Mouse (Mus musculus) liver, embryonic 16.5 days (tissue): ENCODE results near the gene Rpl5. TPM values are rescaled to one million over a fixed set of nuclear protein-coding genes. Genes with fewer than 3 reads are reported as not detected.
A peak's percentile ranks its signal among the peaks of the same experiment; 100 is the strongest.

Experiments
- ATAC-seq: fragments of 200-750 bp; cut with Nextera tagmentation; 2 replicates; pipeline ENCODE4 v1.8.0; 2017; ENCODE audit warnings: low read depth, mild to moderate bottlenecking, moderate number of reproducible peaks, moderate library complexity
- H3K27ac ChIP-seq: fragments of 300-500 bp; sonication (generic); 2 replicates; pipeline ENCODE4 v1.5.1; 2014; ENCODE audit warnings: mild to moderate bottlenecking, low read length
- H3K27me3 ChIP-seq: fragments of 300-500 bp; sonication (generic); 2 replicates; pipeline ENCODE4 v1.6.1; 2014; ENCODE audit warnings: low read depth, low read length, mixed read lengths; ENCODE audit not compliant: control insufficient read depth, insufficient read depth
- H3K36me3 ChIP-seq: fragments of 300-500 bp; sonication (generic); 2 replicates; pipeline ENCODE4 v1.6.1; 2014; ENCODE audit warnings: mild to moderate bottlenecking; ENCODE audit not compliant: control insufficient read depth, insufficient read depth
- H3K4me1 ChIP-seq: fragments of 300-500 bp; sonication (generic); 2 replicates; pipeline ENCODE4 v1.6.1; 2014; ENCODE audit warnings: low read depth, low read length, mixed read lengths; ENCODE audit not compliant: control insufficient read depth
- H3K4me2 ChIP-seq: fragments of 300-500 bp; sonication (generic); 2 replicates; pipeline ENCODE4 v1.6.1; 2014; ENCODE audit warnings: low read depth, low read length, mixed read lengths
- H3K4me3 ChIP-seq: fragments of 300-500 bp; sonication (generic); 2 replicates; pipeline ENCODE4 v1.5.1; 2014; ENCODE audit warnings: low read depth, mild to moderate bottlenecking, low read length
- H3K9ac ChIP-seq: fragments of 300-500 bp; sonication (generic); 2 replicates; pipeline ENCODE4 v1.6.1; 2014; ENCODE audit warnings: low read depth, low read length
- H3K9me3 ChIP-seq: fragments of 300-500 bp; sonication (generic); replicated peaks from 2 replicates; pipeline ENCODE4 v1.6.1; 2016; ENCODE audit warnings: low read length; ENCODE audit not compliant: control insufficient read depth
- WGBS: fragments of 180-500 bp; shearing (Covaris S2); extraction: QIAGEN DNeasy Blood & Tissue Kit; methylation state at CpG from one replicate; pipeline ENCODE4 v1.1.7; 2014; ENCODE audit not compliant: insufficient replicate concordance; 5-methylcytosine and 5-hydroxymethylcytosine counted together
- polyA plus RNA-seq: library from polyadenylated mRNA; unstranded; fragments of >200 nt; fragmentation: Nextera tagmentation; extraction: Ambion mirVana; gene quantifications from 2 replicates; pipeline ENCODE4 v1.2.1, GENCODE M21; 2015

Rpl5 gene
- polyA plus RNA-seq, 1 experiment from 2014 or later, result 20.5 TPM

DNA sequence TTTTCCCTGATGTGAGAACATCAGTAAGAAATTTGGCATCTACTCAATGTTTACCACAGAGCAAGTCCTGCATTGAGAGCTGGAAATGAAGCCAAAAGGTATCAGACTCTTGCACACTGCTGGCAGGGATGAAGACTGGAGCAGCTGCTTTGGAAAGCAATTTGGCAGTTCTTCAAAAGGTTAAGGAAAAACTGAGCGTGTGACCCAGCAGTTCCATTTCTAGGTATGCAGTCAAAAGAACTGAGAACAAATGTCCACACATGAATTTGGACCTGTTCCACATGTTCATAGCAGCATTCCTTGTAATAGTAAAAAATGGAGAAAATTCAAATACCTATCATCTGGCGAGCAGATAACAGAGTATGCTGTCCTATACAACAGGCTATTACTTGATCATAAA is 47.2 kb downstream of the Rpl5 start:
- ATAC-seq, result no peak
- Histone ChIP-seq H3K4me2 (no peak overlapping the region), H3K27ac (no peak overlapping the region), H3K9ac (no peak overlapping the region), H3K27me3 (no peaks in the 10 kb centered on the region), H3K36me3 (no peaks in the 10 kb centered on the region), H3K4me1 (peaks cover 8% of the 10 kb centered on the region), H3K9me3 (no peaks in the 10 kb centered on the region), H3K4me3 (no peak overlapping the region)
- WGBS, result 63% methylated on average over 2 of the region's 2 CpGs

DNA sequence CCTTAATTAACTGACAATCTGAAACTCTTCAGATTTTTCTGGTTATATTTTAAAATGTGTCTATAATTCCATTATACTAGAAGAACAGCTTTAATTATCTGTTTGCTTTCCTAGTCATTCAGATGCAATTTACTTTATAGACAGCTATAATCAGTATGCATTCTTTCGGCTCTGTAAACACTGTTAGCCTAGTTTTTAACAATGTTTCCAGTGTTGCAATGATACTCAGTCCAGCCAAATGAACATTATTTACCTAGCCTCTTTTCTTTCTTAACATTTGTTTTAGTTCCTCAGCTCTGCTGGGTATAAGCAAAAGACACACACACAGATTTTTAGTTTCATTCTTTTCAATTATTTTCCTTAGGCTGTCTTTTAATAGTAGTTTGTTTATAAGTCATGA is 48.6 kb downstream of the Rpl5 start:
- no peak overlapping the region for H3K9ac ChIP-seq
- 72% methylated on average over 1 of the region's 1 CpGs for WGBS

DNA sequence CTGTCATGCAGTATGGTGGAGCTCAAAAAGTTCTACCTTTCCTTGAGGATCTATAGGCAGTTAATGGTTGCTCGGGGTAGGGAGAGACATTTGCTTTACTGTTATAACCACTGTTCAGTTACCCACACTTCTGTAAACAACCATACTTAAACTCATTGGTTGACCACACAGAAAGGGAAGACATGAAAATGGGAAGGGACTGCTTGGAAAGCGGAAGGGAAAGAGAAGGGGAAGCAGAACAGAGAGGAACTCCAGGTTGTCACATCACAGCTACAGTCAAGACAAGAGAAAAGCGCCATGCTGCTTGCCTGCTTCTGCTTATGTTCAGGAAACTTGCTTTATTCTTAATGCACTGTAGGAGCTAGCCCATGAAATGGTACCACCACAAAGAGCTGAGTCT is 49.3 kb downstream of the Rpl5 start:
- H3K9me3 ChIP-seq, result no peaks in the 10 kb centered on the region
- H3K36me3 ChIP-seq, result no peaks in the 10 kb centered on the region
- no peak overlapping the region for H3K4me2 ChIP-seq
- no peak overlapping the region for H3K9ac ChIP-seq
- peaks cover 8% of the 10 kb centered on the region for H3K4me1 ChIP-seq
- no peaks in the 10 kb centered on the region for H3K27me3 ChIP-seq
- peak; percentile 13; the same call in 1 of the 2 replicates for ATAC-seq
- WGBS, result 50% methylated on average over 3 of the region's 3 CpGs
- H3K27ac ChIP-seq, result no peak overlapping the region
- H3K4me3 ChIP-seq, result no peak overlapping the region

More for the DNA sequence above, 48.6 kb downstream of the Rpl5 start:
- Histone ChIP-seq H3K4me1 (peaks cover 8% of the 10 kb centered on the region), H3K4me3 (no peak overlapping the region), H3K27ac (no peak overlapping the region), H3K36me3 (no peaks in the 10 kb centered on the region), H3K9me3 (no peaks in the 10 kb centered on the region), H3K4me2 (no peak overlapping the region), H3K27me3 (no peaks in the 10 kb centered on the region)
- no peak for ATAC-seq

GRCm38 (mm10) chr5:107950643-107951042 is 50.3 kb downstream of the Rpl5 start:
- WGBS, result 34% methylated on average over 5 of the region's 5 CpGs
- Histone ChIP-seq H3K36me3 (no peaks in the 10 kb centered on the region), H3K4me1 (peaks cover 8% of the 10 kb centered on the region), H3K9ac (no peak overlapping the region), H3K4me2 (no peak overlapping the region), H3K4me3 (no peak overlapping the region), H3K9me3 (no peaks in the 10 kb centered on the region), H3K27ac (no peak overlapping the region; the same call in 1 of the 2 replicates), H3K27me3 (no peaks in the 10 kb centered on the region)
- peak; percentile 43; the same call in 1 of the 2 replicates for ATAC-seq

Other genes starting within 250 kb of the Rpl5 start
- 1.4 and 1.5 TPM in 2 replicates for gene Gfi1, start 174.5 kb upstream of the Rpl5 start, polyA plus RNA-seq
- 0.33 and 0.40 TPM in 2 replicates for gene Ube2d2b, start 70.4 kb upstream of the Rpl5 start, polyA plus RNA-seq
- 57.8 and 59.8 TPM in 2 replicates for gene Evi5, start 25.4 kb upstream of the Rpl5 start, polyA plus RNA-seq
- 7.9 and 8.8 TPM in 2 replicates for gene Fam69a, start 86.6 kb downstream of the Rpl5 start, polyA plus RNA-seq
- gene Mtf2, start 165.2 kb downstream of the Rpl5 start, polyA plus RNA-seq, result 27.3 and 27.4 TPM in 2 replicates
- gene Tmed5, start 232.1 kb downstream of the Rpl5 start, polyA plus RNA-seq, result 18.1 and 21.4 TPM in 2 replicates
- gene Ccdc18, start 232.4 kb downstream of the Rpl5 start, polyA plus RNA-seq, result 4.0 and 4.8 TPM in 2 replicates